Comparison of ENCODE assay signal across 14 mouse cellular contexts in the genomic region with DNA sequence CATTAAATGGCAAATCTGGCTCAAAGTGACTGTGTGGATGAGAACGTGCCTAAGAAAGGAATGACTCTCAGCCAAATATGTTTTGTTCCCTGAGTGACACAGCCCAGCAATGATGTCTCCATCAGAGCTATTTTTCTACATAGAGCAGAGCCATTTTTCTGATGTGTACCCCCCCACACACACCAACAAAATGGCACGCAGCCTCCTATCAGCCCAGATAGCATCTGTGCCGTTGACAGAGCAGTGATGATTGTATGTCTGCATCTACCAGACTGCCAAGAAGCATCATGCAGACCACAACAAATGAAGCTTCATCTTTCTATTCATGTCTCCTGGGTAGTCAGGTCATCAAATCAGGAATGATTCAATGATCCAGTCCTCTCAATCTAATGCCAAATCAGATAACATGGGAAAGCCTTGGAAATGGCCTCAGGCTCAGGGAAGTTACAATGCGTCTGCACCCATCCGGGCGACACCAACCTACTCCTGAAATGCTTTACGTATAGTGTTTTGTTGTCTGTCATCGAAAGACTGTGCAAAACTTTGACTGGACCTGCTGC.
A peak's percentile ranks its signal among the peaks of the same experiment; 100 is the strongest.
DNase-seq lines count a peak whose midpoint lies in the region; ATAC-seq lines count a peak whose summit lies in the region.
"Had no signal": no experiment of that assay in that cellular context is flagged by ENCODE, and none has a peak within 500 bp of the region (broad histone marks: within the 10 kb centered on the region; RNA-seq: fewer than 3 reads in every experiment).

No protein-coding gene starts in this region.

- no peak overlapping the region for H3K9ac ChIP-seq in hindbrain, embryonic 13.5 days
- H3K9ac ChIP-seq in hindbrain, embryonic 16.5 days (ENCODE audit: low read depth, low read length) = no peak overlapping the region
- no peak overlapping the region for H3K9ac ChIP-seq in forebrain, embryonic 16.5 days (replicated peaks; ENCODE audit: low read depth, low read length)
- H3K9ac ChIP-seq: liver, embryonic 15.5 days had no signal

- 79% methylated on average over 8 of the region's 8 CpGs for WGBS in hindbrain, embryonic 13.5 days
- WGBS in hindbrain, embryonic 16.5 days = 66% methylated on average over 8 of the region's 8 CpGs
- 61% methylated on average over 8 of the region's 8 CpGs for WGBS in forebrain, embryonic 16.5 days

- no peak for ATAC-seq in hindbrain, embryonic 13.5 days (ENCODE audit: low FRiP score)
- no peak for ATAC-seq in hindbrain, embryonic 16.5 days
- peak; percentile 60 for ATAC-seq in forebrain, embryonic 16.5 days
- ATAC-seq: CD4-positive, CD25-positive, alpha-beta regulatory T cell, adult 4 months; lung, postnatal 0 days had no signal

- H3K4me1 ChIP-seq in hindbrain, embryonic 13.5 days (replicated peaks) = peaks cover 23% of the 10 kb centered on the region
- peaks cover 11% of the 10 kb centered on the region for H3K4me1 ChIP-seq in hindbrain, embryonic 16.5 days (ENCODE audit: control insufficient read depth, insufficient read depth, low read depth, low read length)
- peaks cover 20% of the 10 kb centered on the region for H3K4me1 ChIP-seq in forebrain, embryonic 16.5 days (replicated peaks; ENCODE audit: control insufficient read depth, insufficient read depth, low read length)
- H3K4me1 ChIP-seq: liver, embryonic 15.5 days had no signal

- H3K9me3 ChIP-seq in hindbrain, embryonic 13.5 days = no peaks in the 10 kb centered on the region
- H3K9me3 ChIP-seq in hindbrain, embryonic 16.5 days (ENCODE audit: control insufficient read depth, low read length) = no peaks in the 10 kb centered on the region
- H3K9me3 ChIP-seq in forebrain, embryonic 16.5 days (ENCODE audit: control insufficient read depth, low read length) = no peaks in the 10 kb centered on the region; the same call in 1 of the 2 replicates
- H3K9me3 ChIP-seq: G1E; liver, embryonic 15.5 days had no signal

- peak; percentile 68 for DNase-seq in brain, adult 2 months (ENCODE audit: low read depth, low spot score)
- peak; percentile 45 to 50 for DNase-seq in layer of hippocampus, postnatal 36 days
- DNase-seq in adrenal gland, postnatal 36 days = no peak
- DNase-seq in urinary bladder, postnatal 36 days (ENCODE audit: low spot score in 2 of 2) = no peak
- DNase-seq: cerebellum, postnatal 36 days; thymus, postnatal 36 days had no signal

- H3K4me3 ChIP-seq in hindbrain, embryonic 13.5 days = no peak overlapping the region
- H3K4me3 ChIP-seq in hindbrain, embryonic 16.5 days (ENCODE audit: low read length) = no peak overlapping the region
- H3K4me3 ChIP-seq in forebrain, embryonic 16.5 days (replicated peaks; ENCODE audit: low read length) = no peak overlapping the region
- H3K4me3 ChIP-seq: gastrocnemius, adult 2 months; liver, embryonic 15.5 days had no signal

- H3K27me3 ChIP-seq in hindbrain, embryonic 13.5 days = no peaks in the 10 kb centered on the region
- H3K27me3 ChIP-seq in hindbrain, embryonic 16.5 days (replicated peaks; ENCODE audit: control insufficient read depth, insufficient read depth, low read length) = no peaks in the 10 kb centered on the region
- H3K27me3 ChIP-seq in forebrain, embryonic 16.5 days (replicated peaks; ENCODE audit: control insufficient read depth, insufficient read depth, low read length) = no peaks in the 10 kb centered on the region
- H3K27me3 ChIP-seq: liver, embryonic 15.5 days had no signal

- no peak overlapping the region for H3K4me2 ChIP-seq in hindbrain, embryonic 13.5 days
- H3K4me2 ChIP-seq in hindbrain, embryonic 16.5 days (ENCODE audit: low read length) = no peak overlapping the region
- H3K4me2 ChIP-seq in forebrain, embryonic 16.5 days (ENCODE audit: low read length) = no peak overlapping the region
- H3K4me2 ChIP-seq: liver, embryonic 15.5 days had no signal

- H3K36me3 ChIP-seq in hindbrain, embryonic 13.5 days = no peaks in the 10 kb centered on the region; the same call in 1 of the 2 replicates
- H3K36me3 ChIP-seq in hindbrain, embryonic 16.5 days (ENCODE audit: control insufficient read depth, insufficient read depth, low read length) = no peaks in the 10 kb centered on the region
- H3K36me3 ChIP-seq in forebrain, embryonic 16.5 days (ENCODE audit: control insufficient read depth, insufficient read depth) = no peaks in the 10 kb centered on the region
- H3K36me3 ChIP-seq: liver, embryonic 15.5 days had no signal

- 0 out of 2 replicates have a peak overlapping the region, but pooled peaks have one; percentile 10 for H3K27ac ChIP-seq in hindbrain, embryonic 13.5 days
- H3K27ac ChIP-seq in hindbrain, embryonic 16.5 days (ENCODE audit: low read depth, low read length) = no peak overlapping the region
- no peak overlapping the region for H3K27ac ChIP-seq in forebrain, embryonic 16.5 days (ENCODE audit: low read length)
- H3K27ac ChIP-seq: liver, embryonic 15.5 days had no signal

Comparison
In these comparisons a context has a peak if more than half of its experiments do, and no peak if none do; other contexts are left out.
1. DNase-seq: peak in brain, adult 2 months (single experiment) and layer of hippocampus, postnatal 36 days (2 of 2); none in adrenal gland, postnatal 36 days (0 of 2) and urinary bladder, postnatal 36 days (0 of 2).